Mouse (Mus musculus) thymus, adult 2 months (tissue): ENCODE measurements around the gene Slc30a4. TPM values are rescaled to one million over a fixed set of nuclear protein-coding genes. Genes with fewer than 3 reads are reported as not detected.

Source experiments
- DNase-seq: peaks from one replicate; pipeline ENCODE4 v3.0.0; 2021
- H3K27ac ChIP-seq: fragments of 200-500 bp; 2 replicates; pipeline ENCODE4 v1.5.1; 2012; ENCODE audit warnings: low read length, control low read depth; ENCODE audit not compliant: control insufficient read depth, insufficient read depth
- H3K27me3 ChIP-seq: fragments of 200-500 bp; 2 replicates; pipeline ENCODE4 v1.6.1; 2012; ENCODE audit warnings: mild to moderate bottlenecking, low read length, moderate library complexity, mixed read lengths; ENCODE audit not compliant: control insufficient read depth, insufficient read depth
- H3K36me3 ChIP-seq: fragments of 200-500 bp; 2 replicates; pipeline ENCODE4 v1.6.1; 2012; ENCODE audit warnings: mild to moderate bottlenecking, low read length, moderate library complexity; ENCODE audit not compliant: control insufficient read depth, insufficient read depth
- H3K4me1 ChIP-seq: fragments of 200-500 bp; replicated peaks from 2 replicates; pipeline ENCODE4 v1.6.1; 2012; ENCODE audit warnings: low read length; ENCODE audit not compliant: control insufficient read depth, insufficient read depth
- H3K4me3 ChIP-seq: fragments of 200-500 bp; 2 replicates; pipeline ENCODE4 v1.5.1; 2012; ENCODE audit warnings: mild to moderate bottlenecking, low read length, control low read depth, moderate library complexity; ENCODE audit not compliant: control insufficient read depth, insufficient read depth
- CTCF ChIP-seq: fragments of 200-500 bp; IDR thresholded peaks from 2 replicates; pipeline ENCODE4 v1.5.1; 2012; ENCODE audit warnings: mild to moderate bottlenecking, control low read depth, low read length, moderate library complexity, borderline replicate concordance; ENCODE audit not compliant: control insufficient read depth, poor library complexity, insufficient read depth; ENCODE audit errors: extremely low read depth
- POLR2A ChIP-seq: fragments of 200-500 bp; IDR thresholded peaks from 2 replicates; pipeline ENCODE4 v1.6.1; 2012; ENCODE audit warnings: mild to moderate bottlenecking, low read length, control low read depth, moderate library complexity; ENCODE audit not compliant: control insufficient read depth, poor library complexity, insufficient read depth; ENCODE audit errors: extremely low read depth
- WGBS: fragments of 180-500 bp; shearing (Covaris S2); methylation state at CpG from one replicate; pipeline ENCODE4 v1.1.7; 2018; 5-methylcytosine and 5-hydroxymethylcytosine counted together
- polyA plus RNA-seq: library from polyadenylated mRNA; depleted of rRNA; stranded (reverse); fragments of >200 nt; gene quantifications from 2 replicates; pipeline ENCODE4 v1.2.3, GENCODE M21; 2012

The Slc30a4 gene
- polyA plus RNA-seq, 1 experiment = 8.0 TPM

DNA sequence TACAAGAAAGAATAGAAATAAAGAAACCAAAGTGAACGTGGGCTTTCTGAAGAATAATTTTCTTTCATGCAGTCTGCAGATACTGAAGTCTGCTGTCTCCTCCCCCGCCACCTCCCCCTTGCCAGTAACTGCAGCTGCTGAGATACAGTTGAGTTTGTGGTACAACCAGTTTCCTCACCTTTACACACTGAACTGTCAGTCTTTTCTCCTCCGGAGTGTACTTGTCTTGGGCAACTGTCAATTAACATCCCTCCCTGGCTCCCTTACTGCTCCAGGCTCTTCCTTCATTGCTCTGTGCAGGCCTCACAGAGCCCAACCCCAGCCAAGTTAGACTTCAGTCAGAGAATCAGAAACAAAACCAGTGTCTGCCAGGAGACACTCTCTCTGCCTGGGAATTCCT is 18.1 kb upstream of the Slc30a4 start:
- 2% methylated on average over 3 of the region's 3 CpGs for WGBS
- H3K27me3 ChIP-seq = no peaks in the 10 kb centered on the region
- TF ChIP-seq CTCF (no peak), POLR2A (no peak)
- H3K4me3 ChIP-seq = no peak overlapping the region
- no peaks in the 10 kb centered on the region for H3K36me3 ChIP-seq
- H3K4me1 ChIP-seq = peaks cover 15% of the 10 kb centered on the region
- peak overlapping the region; percentile 100 for H3K27ac ChIP-seq
- peak; percentile 58 for DNase-seq

DNA sequence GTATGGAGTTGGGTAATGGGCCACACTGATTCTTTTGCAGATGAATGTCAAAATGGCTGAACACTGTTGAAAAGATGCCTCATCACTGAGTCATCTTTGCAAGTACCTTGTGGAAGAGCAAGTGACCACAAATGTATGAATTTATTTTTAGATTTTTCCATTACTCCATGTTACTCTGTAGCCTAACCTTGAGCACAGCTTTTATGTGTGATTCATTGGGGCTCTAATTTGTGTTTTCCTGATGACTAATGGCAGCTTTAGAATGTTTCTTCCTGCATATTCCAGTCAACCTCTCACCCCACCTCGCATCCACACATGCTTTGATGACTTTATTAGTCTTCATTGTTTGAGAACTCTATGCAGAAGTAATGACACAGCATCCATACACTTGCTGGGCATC is 16.8 kb upstream of the Slc30a4 start:
- TF ChIP-seq CTCF (no peak), POLR2A (no peak)
- H3K36me3 ChIP-seq = no peaks in the 10 kb centered on the region
- no peak overlapping the region for H3K4me3 ChIP-seq
- WGBS = 80% methylated on average over 1 of the region's 1 CpGs
- H3K27ac ChIP-seq = no peak overlapping the region
- DNase-seq = no peak
- no peaks in the 10 kb centered on the region for H3K27me3 ChIP-seq
- H3K4me1 ChIP-seq = peaks cover 17% of the 10 kb centered on the region

DNA sequence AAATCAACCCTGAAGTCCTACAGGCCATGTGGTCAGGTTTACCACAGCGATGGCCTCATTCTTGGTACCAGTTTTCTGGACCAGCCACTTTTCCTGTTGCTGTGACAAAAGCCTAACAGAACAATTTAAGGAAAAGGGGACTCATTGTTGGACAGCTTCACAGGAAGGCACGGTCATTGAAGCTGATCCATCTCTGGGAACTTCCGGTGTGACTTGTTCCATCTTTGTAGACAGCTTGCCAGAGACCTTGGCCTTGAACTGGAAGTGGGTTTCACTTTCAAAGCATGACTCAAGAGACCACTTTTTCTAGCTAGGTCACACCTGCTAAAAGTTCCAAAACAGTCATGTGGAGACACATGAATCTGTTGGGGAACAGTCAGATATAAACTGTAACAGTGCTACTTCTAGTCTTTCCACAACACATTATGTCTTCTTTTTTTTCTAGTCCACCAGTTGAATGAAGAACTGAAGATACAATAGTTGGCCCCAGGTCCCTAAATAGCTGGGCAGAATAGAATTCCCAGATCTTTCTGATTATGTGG is 13.9 kb upstream of the Slc30a4 start:
- Histone ChIP-seq H3K36me3 (no peaks in the 10 kb centered on the region), H3K27ac (peak overlapping the region; percentile 60), H3K27me3 (no peaks in the 10 kb centered on the region), H3K4me1 (peaks cover 19% of the 10 kb centered on the region), H3K4me3 (no peak overlapping the region)
- TF ChIP-seq POLR2A = no peak
- no peak for TF ChIP-seq CTCF
- DNase-seq = peak; percentile 32
- whole genome bisulfite sequencing = 30% methylated on average over 3 of the region's 3 CpGs

- WGBS = 80% methylated on average over 5 of the region's 5 CpGs
- no peak overlapping the region for H3K27ac ChIP-seq
- TF ChIP-seq CTCF (no peak), POLR2A (no peak)
These were observed 12.8 kb upstream of the Slc30a4 start for GRCm38 (mm10) chr2:122715148-122715692.

GRCm38 (mm10) chr2:122712848-122713247 is 10.4 kb upstream of the Slc30a4 start:
- DNase-seq = no peak

More at GRCm38 (mm10) chr2:122715148-122715692, 12.8 kb upstream of the Slc30a4 start:
- no peak for DNase-seq
- Histone ChIP-seq H3K4me1 (peaks cover 14% of the 10 kb centered on the region), H3K36me3 (no peaks in the 10 kb centered on the region), H3K27me3 (no peaks in the 10 kb centered on the region), H3K4me3 (no peak overlapping the region)

GRCm38 (mm10) chr2:122711911-122712310 is 9.4 kb upstream of the Slc30a4 start:
- WGBS = 17% methylated on average over 3 of the region's 3 CpGs
- TF ChIP-seq POLR2A (no peak), CTCF (no peak)
- H3K4me3 ChIP-seq = no peak overlapping the region

More at GRCm38 (mm10) chr2:122712848-122713247, 10.4 kb upstream of the Slc30a4 start:
- Histone ChIP-seq H3K36me3 (no peaks in the 10 kb centered on the region), H3K4me3 (no peak overlapping the region), H3K27ac (no peak overlapping the region), H3K27me3 (no peaks in the 10 kb centered on the region), H3K4me1 (peaks cover 12% of the 10 kb centered on the region)
- 98% methylated on average over 2 of the region's 2 CpGs for WGBS
- no peak for TF ChIP-seq POLR2A
- no peak for TF ChIP-seq CTCF

GRCm38 (mm10) chr2:122709156-122709555 is 6.7 kb upstream of the Slc30a4 start:
- H3K4me1 ChIP-seq = peaks cover 5% of the 10 kb centered on the region
- no peaks in the 10 kb centered on the region for H3K27me3 ChIP-seq
- 91% methylated on average over 1 of the region's 1 CpGs for WGBS
- no peak overlapping the region for H3K27ac ChIP-seq
- DNase-seq = no peak
- no peak for TF ChIP-seq POLR2A
- TF ChIP-seq CTCF = no peak
- H3K4me3 ChIP-seq = no peak overlapping the region
- no peaks in the 10 kb centered on the region for H3K36me3 ChIP-seq

More at GRCm38 (mm10) chr2:122711911-122712310, 9.4 kb upstream of the Slc30a4 start:
- no peaks in the 10 kb centered on the region for H3K27me3 ChIP-seq
- no peak for DNase-seq
- H3K4me1 ChIP-seq = peaks cover 12% of the 10 kb centered on the region
- no peaks in the 10 kb centered on the region for H3K36me3 ChIP-seq
- H3K27ac ChIP-seq = 0 out of 2 replicates have a peak overlapping the region, but pooled peaks have one; percentile 2

- TF ChIP-seq CTCF = no peak
- no peak for TF ChIP-seq POLR2A
These were observed 5.6 kb upstream of the Slc30a4 start for GRCm38 (mm10) chr2:122708080-122708479.

More at GRCm38 (mm10) chr2:122708080-122708479, 5.6 kb upstream of the Slc30a4 start:
- DNase-seq = no peak
- H3K27me3 ChIP-seq = no peaks in the 10 kb centered on the region
- H3K4me1 ChIP-seq = peaks cover 7% of the 10 kb centered on the region
- H3K27ac ChIP-seq = no peak overlapping the region
- no peak overlapping the region for H3K4me3 ChIP-seq
- WGBS = 88% methylated on average over 3 of the region's 3 CpGs
- no peaks in the 10 kb centered on the region for H3K36me3 ChIP-seq
